Mouse (Mus musculus) left cerebral cortex, adult 18-20 months (tissue): ENCODE data around the gene Sgca. TPM values are rescaled to one million over a fixed set of nuclear protein-coding genes. Genes with fewer than 3 reads are reported as not detected.
A peak's percentile ranks its signal among the peaks of the same experiment; 100 is the strongest.
"Not testable (repeated sequence)": the region's sequence is repeated elsewhere in the genome, so short reads cannot be mapped to it uniquely, and the experiment has no call there.

ENCODE experiments used
- DNase-seq, 2 experiments: peaks; one replicate each; pipeline ENCODE4 v3.0.0; 2021 to 2022; ENCODE audit warnings: low spot score in 2 of 2, mixed read lengths in 1 of 2
- long read RNA-seq, 2 experiments: library from polyadenylated mRNA; stranded (forward); transcript quantifications; one replicate each; pipeline ENCODE4 v2.0.0; 2021
- total RNA-seq, 2 experiments: library from RNA; stranded (reverse); gene quantifications; 2 replicates each; pipeline ENCODE4 v1.2.3; 2021

Gene Sgca
- total RNA-seq, result not detected
- long read RNA-seq, experiment 1, result 0 reads
- long read RNA-seq, experiment 2, result 0 reads

- no peak for DNase-seq
These were observed at the start of gene Sgca for GRCm38 (mm10) chr11:94976199-94976598. Gene Sgca, minus strand, starts transcription at chr11:94976327.

DNA sequence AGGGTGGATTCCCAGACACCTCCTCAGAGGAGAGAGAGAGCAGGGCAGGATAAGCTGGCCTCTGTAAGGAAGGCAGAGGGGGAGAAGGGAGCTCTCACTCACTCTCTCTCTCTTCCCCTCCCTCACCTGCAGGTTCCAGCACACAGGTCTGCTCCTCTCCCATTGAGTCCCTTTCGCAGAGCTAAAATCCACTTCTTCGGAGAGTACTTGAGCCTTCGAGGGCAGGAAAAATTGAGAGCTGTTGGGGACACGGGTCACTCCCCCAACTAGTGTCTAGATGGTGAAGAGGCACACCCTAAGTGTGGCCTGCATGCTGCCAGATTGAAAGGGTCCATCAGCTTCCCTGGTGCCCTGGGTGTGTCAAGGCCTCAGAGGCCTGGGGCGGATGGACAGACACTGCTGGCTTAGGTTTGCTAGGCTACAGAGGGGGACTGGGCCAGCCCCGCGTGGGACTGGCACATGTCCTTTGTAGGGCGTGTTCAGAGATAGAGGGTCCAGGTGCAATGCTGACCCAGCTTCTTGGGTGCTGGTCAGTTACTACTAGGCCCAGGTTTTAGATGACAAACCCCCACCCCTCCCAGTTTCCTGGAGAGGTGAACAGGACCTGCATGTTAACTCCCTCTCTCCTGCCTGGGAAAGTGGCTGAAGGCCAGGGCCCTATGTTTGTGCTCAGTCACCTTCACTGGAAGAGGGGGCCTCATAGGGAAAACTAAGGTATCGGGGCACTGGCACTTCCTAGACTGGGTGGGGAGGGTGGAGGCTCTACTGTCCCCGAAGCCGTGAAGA is 49.3 kb upstream of the Sgca start:
- DNase-seq, result no peak

DNA sequence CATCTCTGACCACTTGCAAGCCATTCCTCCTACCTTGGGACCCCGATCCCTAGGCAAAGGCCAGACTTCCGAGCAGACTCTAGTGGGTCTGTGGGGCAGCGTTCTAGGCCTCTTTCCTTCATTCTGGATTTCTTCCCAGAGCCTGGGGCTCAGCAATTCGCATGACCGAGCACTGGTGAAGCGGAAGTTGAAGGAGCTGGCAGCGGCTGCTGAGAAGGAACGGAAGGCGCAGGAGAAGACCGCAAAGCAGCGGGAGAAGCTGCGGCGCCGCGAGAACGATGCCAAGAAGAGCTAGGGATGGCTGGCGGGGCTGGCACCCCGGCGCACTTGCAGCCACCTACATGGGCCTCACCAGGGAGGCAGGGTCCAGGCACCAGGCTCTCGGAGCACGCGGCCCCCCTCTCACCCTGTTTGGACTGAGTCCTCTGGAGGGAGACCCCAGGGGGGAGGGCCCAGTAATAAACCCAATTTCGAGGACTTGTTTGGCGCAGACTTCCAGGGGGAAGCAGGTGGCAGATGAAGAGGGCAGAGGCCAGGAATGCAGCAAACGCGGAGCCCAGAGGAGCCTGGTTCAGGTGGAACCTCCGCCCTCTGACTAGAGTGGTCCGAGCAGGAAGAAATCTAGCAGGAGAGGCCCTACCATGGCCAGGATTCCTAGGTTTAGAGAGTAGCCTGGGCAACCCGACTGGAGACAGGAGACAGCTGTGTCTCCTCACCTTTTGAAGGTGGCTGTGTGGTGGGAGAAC is 48.5 kb upstream of the Sgca start:
- DNase-seq, result peak in 1 of 2 experiments; percentile 55

DNA sequence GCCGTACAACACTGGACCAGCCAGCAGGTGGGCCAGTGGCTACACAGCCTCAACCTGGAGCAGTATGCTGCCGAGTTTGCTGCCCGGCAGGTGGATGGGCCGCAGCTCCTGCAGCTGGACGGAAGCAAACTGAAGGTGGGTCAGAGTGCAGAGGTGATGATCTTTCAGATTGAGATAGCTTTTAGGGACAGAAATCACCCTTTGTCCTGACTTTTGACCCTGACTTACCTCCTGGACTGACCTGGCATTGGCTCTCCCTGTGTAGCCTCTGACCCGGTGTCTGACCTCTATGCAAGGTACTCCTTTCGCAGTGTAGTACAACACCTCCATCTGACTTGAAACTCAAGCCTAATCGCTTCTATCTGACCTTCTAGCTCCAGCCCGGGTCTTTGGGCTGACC is 47.4 kb upstream of the Sgca start:
- DNase-seq, result no peak

DNA sequence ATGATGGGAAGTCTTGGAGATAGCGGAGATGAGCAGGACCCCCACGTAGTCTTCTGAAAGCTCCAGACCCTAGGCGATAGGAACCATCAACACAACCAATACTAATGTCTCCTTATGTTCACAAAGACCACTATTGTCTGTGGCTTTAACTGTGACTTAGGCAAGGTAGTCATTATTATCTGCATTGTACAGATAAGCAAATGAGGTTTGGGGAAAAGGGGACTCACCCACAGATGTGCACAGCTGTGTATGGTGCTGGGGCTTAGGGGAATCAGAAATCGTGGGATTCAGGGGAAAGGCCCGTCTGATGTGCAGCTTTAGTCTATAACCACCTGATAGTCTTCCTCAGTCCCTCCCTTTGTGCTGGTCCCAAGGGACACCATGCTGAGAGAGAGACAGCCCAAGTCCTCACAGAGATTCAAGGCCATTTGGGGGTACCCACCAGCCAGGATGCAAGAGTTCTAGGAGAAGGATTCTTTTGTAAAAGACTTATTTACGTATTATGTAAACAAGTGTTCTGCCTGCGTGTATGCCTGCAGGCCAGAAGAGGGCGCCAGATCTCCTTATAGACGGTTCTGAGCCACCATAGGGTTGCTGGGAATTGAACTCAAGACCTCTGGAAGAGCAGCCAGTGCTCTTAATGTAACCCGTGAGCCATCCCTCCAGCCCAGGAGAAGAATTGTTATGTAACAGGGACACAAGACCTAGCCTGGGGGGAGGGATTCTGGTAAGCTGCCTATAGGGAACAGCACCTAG is 46.3 kb upstream of the Sgca start:
- no peak for DNase-seq

DNA sequence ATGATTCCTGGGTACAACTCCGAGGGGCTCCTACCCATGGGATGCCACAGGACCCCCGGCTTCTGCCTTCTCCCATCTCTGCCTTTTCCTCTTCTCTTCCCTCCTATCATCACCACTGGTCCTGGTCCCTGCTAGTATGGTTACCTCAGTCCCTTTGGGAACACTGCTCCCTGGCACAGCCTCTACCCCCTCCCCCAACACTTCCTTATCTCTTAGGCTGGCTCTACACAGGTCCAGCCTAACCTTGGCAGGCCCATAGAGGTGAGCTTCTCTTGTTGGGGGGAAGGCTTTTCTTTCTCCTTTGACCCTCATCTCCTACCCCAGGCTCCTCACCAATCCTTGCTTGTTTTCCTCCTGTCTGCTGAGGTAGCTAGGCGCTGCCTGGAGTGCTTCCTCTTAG is 39.4 kb upstream of the Sgca start:
- DNase-seq, result no peak

GRCm38 (mm10) chr11:95012487-95012886 is 36.4 kb upstream of the Sgca start:
- DNase-seq, result no peak

- no peak for DNase-seq
These were observed 35.9 kb upstream of the Sgca start for GRCm38 (mm10) chr11:95012075-95012474.

- DNase-seq, result no peak
These were observed 35.3 kb upstream of the Sgca start for GRCm38 (mm10) chr11:95011416-95011815.

- not testable (repeated sequence) for DNase-seq
These were observed 34.8 kb upstream of the Sgca start for GRCm38 (mm10) chr11:95010841-95011403.

DNA sequence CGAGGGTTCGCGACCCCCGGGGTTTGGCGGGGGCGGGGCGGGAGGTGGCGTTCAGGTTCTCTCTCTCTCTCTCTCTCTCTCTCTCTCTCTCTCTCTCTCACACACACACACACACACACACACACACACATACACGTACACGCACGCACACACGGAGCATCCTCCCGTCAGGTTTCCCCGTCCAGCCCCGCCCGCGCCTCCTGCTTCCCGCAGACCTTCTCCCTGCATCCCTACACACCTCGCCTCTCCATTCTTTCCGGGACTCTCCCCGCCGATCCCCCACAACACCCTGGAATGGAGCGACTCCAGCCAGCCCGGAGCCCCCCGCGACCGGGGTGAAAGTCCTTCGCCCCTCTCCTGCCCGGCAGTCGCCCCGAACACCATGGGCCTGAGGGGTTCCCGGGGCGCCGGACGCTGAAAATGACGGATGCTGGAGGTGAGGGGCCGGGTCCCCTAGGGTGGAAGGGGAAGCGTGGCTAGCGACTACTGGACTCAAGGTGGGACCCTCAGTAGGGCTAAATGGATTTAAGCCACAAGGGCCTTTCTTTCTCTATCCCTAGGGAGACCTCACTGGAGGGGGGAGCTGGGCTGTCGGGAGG is 34.1 kb upstream of the Sgca start:
- DNase-seq, result peak in 1 of 2 experiments; percentile 47

DNA sequence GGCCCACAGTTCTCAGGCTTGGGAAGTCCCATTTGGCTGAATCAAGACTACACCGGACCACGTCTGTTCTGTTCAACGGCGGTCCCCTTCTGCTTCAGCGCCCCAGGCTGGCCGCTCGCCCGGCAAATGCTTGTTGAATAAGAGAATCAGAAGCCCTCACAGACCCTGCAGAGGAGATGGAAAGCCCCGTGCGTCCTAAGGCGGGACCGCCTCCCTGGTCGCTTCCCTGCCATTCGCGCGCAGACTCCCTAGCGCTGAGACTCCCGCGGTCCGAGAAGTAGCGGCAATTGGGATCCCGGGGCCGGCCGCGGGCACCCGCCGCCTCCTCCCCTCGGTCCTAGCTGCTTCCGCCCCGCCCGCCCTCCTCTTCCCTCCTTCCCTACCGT is 33.5 kb upstream of the Sgca start, which contains the start of gene Samd14:
Samd14 (plus strand) TSS at position 251 of the 386 bp plus-strand sequence.
- peak in 1 of 2 experiments; percentile 40 for DNase-seq

- no peak for DNase-seq
These were observed 32.8 kb upstream of the Sgca start for GRCm38 (mm10) chr11:95008661-95009628.

- no peak for DNase-seq
These were observed 31.3 kb upstream of the Sgca start for GRCm38 (mm10) chr11:95007418-95007817.

DNA sequence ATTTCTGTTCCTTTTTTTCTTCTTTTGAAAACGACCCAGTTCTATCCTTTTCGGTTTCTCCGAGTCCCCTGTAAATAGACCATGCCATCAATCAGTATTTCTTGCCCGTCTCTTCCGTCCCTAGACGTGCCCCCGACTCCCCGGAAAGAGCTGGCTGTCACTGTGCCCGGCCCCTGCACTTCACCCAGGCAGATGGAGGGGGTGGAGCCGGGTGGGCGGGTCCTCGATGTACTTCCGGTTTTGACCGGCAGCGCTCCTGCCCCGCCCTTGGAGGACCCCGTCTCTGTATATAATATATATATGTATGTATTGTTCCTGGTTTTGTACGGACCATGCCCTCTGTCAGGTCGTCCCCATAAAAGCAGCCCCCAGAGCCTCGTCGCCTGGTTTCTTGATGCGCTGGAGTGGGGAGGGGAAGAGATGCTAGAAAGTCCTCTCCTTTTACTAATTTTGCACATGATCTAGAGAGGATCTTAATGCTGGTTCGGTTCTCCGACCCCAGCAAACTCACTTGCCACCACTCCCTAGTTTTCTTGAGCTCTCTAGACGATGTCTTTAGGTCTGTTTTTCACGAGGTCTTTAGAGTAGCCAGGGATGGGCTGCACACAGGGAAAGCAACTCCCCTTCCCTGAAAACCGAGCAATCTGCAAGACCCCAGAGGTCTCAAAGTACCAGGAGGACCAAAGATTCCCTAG is 30.5 kb upstream of the Sgca start:
- peak; percentile 60 to 75 for DNase-seq

DNA sequence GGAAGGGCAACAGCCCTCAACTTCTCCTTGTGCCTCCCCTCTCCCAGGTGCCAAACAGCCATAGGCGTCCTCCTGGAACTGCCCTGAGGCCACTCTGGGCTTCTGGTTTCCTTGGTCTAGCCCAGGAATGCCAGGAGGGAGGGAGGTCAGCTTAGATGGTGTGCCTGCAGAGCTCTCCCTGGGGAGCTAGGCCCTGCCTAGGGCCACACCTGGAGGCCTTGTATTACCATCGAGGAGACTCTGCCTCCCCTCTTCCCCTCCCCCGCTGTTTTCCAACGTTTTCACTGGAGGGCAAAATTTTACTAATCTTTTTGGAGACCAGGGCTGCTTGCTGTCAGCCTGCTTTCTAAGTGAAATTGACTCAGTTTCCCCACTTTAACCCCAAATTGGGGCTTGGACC is 29.9 kb upstream of the Sgca start:
- no peak for DNase-seq

GRCm38 (mm10) chr11:95004937-95005198 is 28.7 kb upstream of the Sgca start:
- no peak for DNase-seq

- DNase-seq, result no peak
These were observed 28.2 kb upstream of the Sgca start for GRCm38 (mm10) chr11:95004136-95004936.
